Mouse (Mus musculus): ENCODE measurements around the gene Crebrf. TPM values are rescaled to one million over a fixed set of nuclear protein-coding genes. Genes with fewer than 3 reads are reported as not detected.

Crebrf gene
- total and polyA plus RNA-seq, 3 experiments, result 1.3 to 3.8 TPM; not detected in 1

GRCm38 (mm10) chr17:26791580-26791979 lies 76.1 kb downstream of the Crebrf start:
- H3K27me3 ChIP-seq (ENCODE audit: control insufficient read depth in 1 of 2, insufficient read depth in 2 of 2, low read length in 2 of 2), result no peaks in the 10 kb centered on the region
- no peaks in the 10 kb centered on the region for H3K9me3 ChIP-seq (replicated peaks; ENCODE audit: insufficient read depth, low read length)
- no peak overlapping the region for H3K27ac ChIP-seq (ENCODE audit: control insufficient read depth, low read depth, low read length)
- H3K4me1 ChIP-seq (ENCODE audit: control insufficient read depth in 1 of 2, insufficient read depth in 2 of 2, low read length in 2 of 2), result peaks cover 3 to 6% of the 10 kb centered on the region in 2 experiments; a peak in 2 of 4 replicates
- TF ChIP-seq ZKSCAN1 (IDR thresholded peaks at IDR 0.05; ENCODE audit: low read depth, low read length) (no peak), ZNF384 (IDR thresholded peaks at IDR 0.05; ENCODE audit: low read depth, low read length) (no peak)
- H3K4me3 ChIP-seq (ENCODE audit: control insufficient read depth in 1 of 2, insufficient read depth in 1 of 2, low read depth in 2 of 2, low read length in 2 of 2), result no peak overlapping the region
- no peaks in the 10 kb centered on the region for H3K79me2 ChIP-seq (ENCODE audit: control insufficient read depth, insufficient read depth, low read length, poor library complexity)
- H3K36me3 ChIP-seq (ENCODE audit: control insufficient read depth in 1 of 2, insufficient read depth in 2 of 2, low read length in 2 of 2), result peaks cover 3 to 7% of the 10 kb centered on the region in 2 experiments; a peak in 3 of 4 replicates
- no peak for DNase-seq (ENCODE audit: low read depth, low spot score)
- no peak overlapping the region for H3K9ac ChIP-seq (ENCODE audit: control insufficient read depth, low read depth, low read length, poor library complexity, severe bottlenecking)

GRCm38 (mm10) chr17:26792096-26792495 lies 76.6 kb downstream of the Crebrf start:
- Histone ChIP-seq H3K9ac (ENCODE audit: control insufficient read depth, low read depth, low read length, poor library complexity, severe bottlenecking) (no peak overlapping the region), H3K4me3 (ENCODE audit: control insufficient read depth in 1 of 2, insufficient read depth in 1 of 2, low read depth in 2 of 2, low read length in 2 of 2) (no peak overlapping the region), H3K9me3 (replicated peaks; ENCODE audit: insufficient read depth, low read length) (no peaks in the 10 kb centered on the region), H3K79me2 (ENCODE audit: control insufficient read depth, insufficient read depth, low read length, poor library complexity) (no peaks in the 10 kb centered on the region), H3K27me3 (ENCODE audit: control insufficient read depth in 1 of 2, insufficient read depth in 2 of 2, low read length in 2 of 2) (no peaks in the 10 kb centered on the region), H3K36me3 (ENCODE audit: control insufficient read depth in 1 of 2, insufficient read depth in 2 of 2, low read length in 2 of 2) (peaks cover 3 to 7% of the 10 kb centered on the region in 2 experiments; a peak in 3 of 4 replicates), H3K27ac (ENCODE audit: control insufficient read depth, low read depth, low read length) (no peak overlapping the region), H3K4me1 (ENCODE audit: control insufficient read depth in 1 of 2, insufficient read depth in 2 of 2, low read length in 2 of 2) (peaks cover 3 to 6% of the 10 kb centered on the region in 2 experiments; a peak in 2 of 4 replicates)
- no peak for TF ChIP-seq ZNF384 (IDR thresholded peaks at IDR 0.05; ENCODE audit: low read depth, low read length)
- no peak for TF ChIP-seq GABPA (IDR thresholded peaks at IDR 0.05; ENCODE audit: low read depth, low read length)
- no peak for TF ChIP-seq CHD1 (IDR thresholded peaks at IDR 0.05; ENCODE audit: low read depth, low read length)
- no peak for TF ChIP-seq CHD2 (IDR thresholded peaks at IDR 0.05; ENCODE audit: low read length)
- TF ChIP-seq MYB (IDR thresholded peaks at IDR 0.05; ENCODE audit: low read depth, low read length), result no peak
- TF ChIP-seq POLR2AphosphoS5 (IDR thresholded peaks at IDR 0.05; ENCODE audit: borderline replicate concordance, low read depth, low read length), result no peak
- no peak for TF ChIP-seq TBP (IDR thresholded peaks at IDR 0.05; ENCODE audit: low read depth, low read length)
- TF ChIP-seq TCF12 (IDR thresholded peaks at IDR 0.05; ENCODE audit: low read depth, low read length), result no peak
- TF ChIP-seq MXI1 (IDR thresholded peaks at IDR 0.05; ENCODE audit: low read depth, low read length), result no peak
- TF ChIP-seq MAFK (IDR thresholded peaks at IDR 0.05; ENCODE audit: borderline replicate concordance, low read depth, low read length), result no peak
- TF ChIP-seq E2F4 (IDR thresholded peaks at IDR 0.05; ENCODE audit: borderline replicate concordance, low read depth, low read length), result no peak
- no peak for TF ChIP-seq HCFC1 (IDR thresholded peaks at IDR 0.05; ENCODE audit: low read depth, low read length)
- no peak for TF ChIP-seq SIN3A (IDR thresholded peaks at IDR 0.05; ENCODE audit: low read length)
- no peak for TF ChIP-seq MYC (IDR thresholded peaks at IDR 0.05; ENCODE audit: low read depth, low read length)
- TF ChIP-seq MAX (IDR thresholded peaks at IDR 0.05; ENCODE audit: low read length), result no peak
- TF ChIP-seq UBTF (IDR thresholded peaks at IDR 0.05; ENCODE audit: borderline replicate concordance, insufficient read depth, low read depth, low read length), result no peak
- TF ChIP-seq JUND (IDR thresholded peaks at IDR 0.05; ENCODE audit: low read depth, low read length), result no peak
- TF ChIP-seq POLR2A (IDR thresholded peaks at IDR 0.05; ENCODE audit: control insufficient read depth in 1 of 2, insufficient read depth in 1 of 2, low read depth in 1 of 2, low read length in 2 of 2, poor library complexity in 1 of 2), result no peak
- TF ChIP-seq BHLHE40 (IDR thresholded peaks at IDR 0.05; ENCODE audit: borderline replicate concordance, low read depth, low read length), result no peak
- no peak for TF ChIP-seq ZMIZ1 (IDR thresholded peaks at IDR 0.05; ENCODE audit: low read depth, low read length)
- no peak for DNase-seq (ENCODE audit: low read depth, low spot score)

Measured in MEL (cell line).